Mouse (Mus musculus) E14TG2a.4 (cell line): ENCODE results near the gene Hpcal1.

Experiments
- CTCF ChIP-seq: conservative IDR thresholded peaks from 2 replicates; pipeline ENCODE4 v1.5.1; 2014; ENCODE audit warnings: low read length
- NANOG ChIP-seq: IDR thresholded peaks from 2 replicates; pipeline ENCODE4 v1.6.1; 2014; ENCODE audit warnings: borderline replicate concordance, low read length, mixed read lengths

DNA sequence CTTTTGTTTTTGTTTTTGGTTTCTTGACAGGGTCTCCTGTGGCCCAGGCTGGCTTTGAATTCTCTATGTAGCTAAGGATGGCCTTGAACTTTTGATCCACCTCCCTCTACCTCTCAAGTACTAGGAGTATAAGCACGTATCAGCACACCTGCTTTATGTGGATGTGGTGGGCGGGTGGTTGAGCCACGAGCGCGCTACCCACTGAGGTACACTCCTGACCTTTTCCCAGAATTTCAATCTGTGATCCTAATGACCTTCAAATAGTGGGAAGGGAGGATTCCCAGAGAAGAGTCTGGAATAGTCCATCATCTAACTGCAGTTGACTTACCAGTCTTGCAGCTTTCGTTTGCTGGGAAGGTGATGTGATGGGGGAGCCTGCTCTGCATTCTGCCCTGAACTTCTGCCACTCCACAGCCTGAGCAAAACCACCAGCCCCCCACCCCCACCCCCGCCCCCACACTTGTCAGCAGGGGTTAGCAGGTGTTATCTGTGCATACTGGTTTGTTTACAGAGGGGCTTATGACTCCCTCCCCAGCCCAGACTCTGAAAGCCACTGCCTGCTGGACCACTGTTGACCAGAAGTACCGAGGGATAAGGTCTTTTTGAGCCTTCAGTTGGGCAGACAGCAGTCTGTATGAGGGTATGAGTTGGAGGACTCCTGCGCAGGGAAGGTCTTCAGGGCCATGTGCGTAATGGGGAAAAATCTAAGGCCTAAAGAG lies 46.4 kb downstream of the Hpcal1 start:
- TF ChIP-seq CTCF (no peak), NANOG (no peak)
